Mouse (Mus musculus) kidney, postnatal 0 days (tissue): ENCODE data around the gene Tnpo3. TPM values are rescaled to one million over a fixed set of nuclear protein-coding genes. Genes with fewer than 3 reads are reported as not detected.
"Not testable (repeated sequence)": the region's sequence is repeated elsewhere in the genome, so short reads cannot be mapped to it uniquely, and the experiment has no call there.

Source experiments
- ATAC-seq: fragments of 200-750 bp; cut with Nextera tagmentation; replicated peaks from 2 replicates; pipeline ENCODE4 v1.8.0; 2017; ENCODE audit warnings: low read depth, moderate number of reproducible peaks, moderate TSS enrichment, moderate library complexity; ENCODE audit not compliant: low FRiP score
- DNase-seq: peaks from one replicate; pipeline ENCODE4 v3.0.0-alpha.2; 2016; ENCODE audit warnings: low spot score
- H3K27ac ChIP-seq: fragments of 300-500 bp; sonication (generic); 2 replicates; pipeline ENCODE4 v1.5.1; 2014; ENCODE audit warnings: mild to moderate bottlenecking
- H3K27me3 ChIP-seq: fragments of 300-500 bp; sonication (generic); 2 replicates; pipeline ENCODE4 v1.6.1; 2014; ENCODE audit warnings: low read length, mixed read lengths; ENCODE audit not compliant: insufficient read depth
- H3K36me3 ChIP-seq: fragments of 300-500 bp; sonication (generic); 2 replicates; pipeline ENCODE4 v1.6.1; 2014; ENCODE audit warnings: low read length, mixed read lengths; ENCODE audit not compliant: insufficient read depth
- H3K4me1 ChIP-seq: fragments of 300-500 bp; sonication (generic); replicated peaks from 2 replicates; pipeline ENCODE4 v1.6.1; 2014; ENCODE audit warnings: antibody characterized with exemption, low read length, mixed read lengths; ENCODE audit not compliant: insufficient read depth
- H3K4me2 ChIP-seq: fragments of 300-500 bp; sonication (generic); 2 replicates; pipeline ENCODE4 v1.6.1; 2014; ENCODE audit warnings: mild to moderate bottlenecking, low read length, moderate library complexity, mixed read lengths
- H3K4me3 ChIP-seq: fragments of 300-500 bp; sonication (generic); replicated peaks from 2 replicates; pipeline ENCODE4 v1.5.1; 2014; ENCODE audit warnings: low read depth, low read length
- H3K9ac ChIP-seq: fragments of 300-500 bp; sonication (generic); 2 replicates; pipeline ENCODE4 v1.6.1; 2014; ENCODE audit warnings: low read depth, low read length
- H3K9me3 ChIP-seq: fragments of 300-500 bp; sonication (generic); replicated peaks from 2 replicates; pipeline ENCODE4 v1.6.1; 2016; ENCODE audit warnings: low read length, inconsistent platforms, mixed read lengths
- CTCF ChIP-seq: IDR thresholded peaks from 2 replicates; pipeline ENCODE4 v1.5.1; 2016; ENCODE audit warnings: antibody characterized with exemption, low read depth, mild to moderate bottlenecking, moderate library complexity
- WGBS: fragments of 180-500 bp; shearing (Covaris S2); extraction: QIAGEN DNeasy Blood & Tissue Kit; methylation state at CpG from one replicate; pipeline ENCODE4 v1.1.7; 2014; 5-methylcytosine and 5-hydroxymethylcytosine counted together
- polyA plus RNA-seq: library from polyadenylated mRNA; unstranded; fragments of >200 nt; fragmentation: Nextera tagmentation; extraction: Ambion mirVana; gene quantifications from 2 replicates; pipeline ENCODE4 v1.2.1, GENCODE M21; 2015

The Tnpo3 gene
- polyA plus RNA-seq, 1 experiment from 2014 or later: 56.0 TPM

DNA sequence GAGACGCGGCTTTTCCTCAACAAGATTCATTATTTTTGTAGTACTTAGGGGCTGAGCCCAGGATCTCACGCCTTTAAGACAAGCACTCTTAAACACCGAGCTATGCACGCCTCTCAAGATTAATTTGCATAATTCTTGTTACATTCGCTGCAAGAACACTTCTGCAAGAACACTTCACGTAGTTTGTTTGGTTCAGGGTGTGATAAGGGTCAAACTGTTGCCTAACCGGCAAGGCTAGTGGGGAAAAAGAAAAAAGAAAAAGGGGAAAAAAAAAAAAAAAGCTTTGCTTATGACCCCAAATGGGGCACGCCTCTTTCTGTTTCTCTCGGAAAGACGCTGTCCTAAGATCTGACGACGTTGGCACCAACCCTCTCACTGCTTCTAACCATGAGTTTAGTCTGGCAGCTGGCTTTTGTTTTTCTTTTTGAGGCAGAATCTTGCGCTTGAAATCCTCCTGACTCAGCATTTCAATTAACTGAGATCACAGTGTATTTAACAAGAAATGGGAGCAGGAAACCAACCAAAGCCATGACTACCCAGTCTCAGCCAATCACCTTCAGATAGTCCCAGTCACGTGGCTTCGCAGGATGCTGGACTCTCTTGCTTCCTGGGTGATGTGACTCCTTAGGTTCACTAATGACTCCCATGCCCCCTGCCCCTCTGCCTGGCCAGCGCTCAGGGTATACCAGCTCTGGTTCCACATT, 11.3 kb upstream of the Tnpo3 start:
- H3K9me3 ChIP-seq: no peaks in the 10 kb centered on the region
- DNase-seq (no peak), ATAC-seq (no peak)
- no peaks in the 10 kb centered on the region for H3K27me3 ChIP-seq
- WGBS: 74% methylated on average over 17 of the region's 17 CpGs
- no peaks in the 10 kb centered on the region for H3K36me3 ChIP-seq
- H3K4me1 ChIP-seq: no peaks in the 10 kb centered on the region
- no peak for TF ChIP-seq CTCF
- no peak overlapping the region for H3K4me3 ChIP-seq
- H3K27ac ChIP-seq: no peak overlapping the region
- no peak overlapping the region for H3K4me2 ChIP-seq
- no peak overlapping the region for H3K9ac ChIP-seq

DNA sequence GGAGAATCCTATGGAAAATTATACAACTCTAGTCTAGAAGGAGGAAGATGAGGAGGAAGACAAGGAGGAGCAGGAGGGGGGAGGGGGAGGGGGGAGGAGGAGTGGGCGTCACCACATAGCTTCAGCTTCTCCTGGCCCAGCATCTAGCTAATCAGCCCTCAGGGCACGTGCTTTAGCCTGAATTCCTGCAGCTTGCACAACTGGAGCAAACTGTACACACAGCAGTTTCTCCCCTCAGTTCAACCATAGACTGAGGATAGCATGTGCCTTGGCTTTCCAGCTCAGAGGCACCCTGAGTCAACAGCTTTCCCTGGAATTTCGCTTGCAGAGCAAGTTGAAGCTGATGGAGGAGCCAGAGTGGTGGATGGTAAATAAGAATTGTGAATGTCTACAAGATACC, 10.5 kb upstream of the Tnpo3 start:
- ATAC-seq: 0 out of 2 replicates have a peak, but pooled peaks have one; percentile 49
- no peak overlapping the region for H3K27ac ChIP-seq
- WGBS: 44% methylated on average over 3 of the region's 3 CpGs

DNA sequence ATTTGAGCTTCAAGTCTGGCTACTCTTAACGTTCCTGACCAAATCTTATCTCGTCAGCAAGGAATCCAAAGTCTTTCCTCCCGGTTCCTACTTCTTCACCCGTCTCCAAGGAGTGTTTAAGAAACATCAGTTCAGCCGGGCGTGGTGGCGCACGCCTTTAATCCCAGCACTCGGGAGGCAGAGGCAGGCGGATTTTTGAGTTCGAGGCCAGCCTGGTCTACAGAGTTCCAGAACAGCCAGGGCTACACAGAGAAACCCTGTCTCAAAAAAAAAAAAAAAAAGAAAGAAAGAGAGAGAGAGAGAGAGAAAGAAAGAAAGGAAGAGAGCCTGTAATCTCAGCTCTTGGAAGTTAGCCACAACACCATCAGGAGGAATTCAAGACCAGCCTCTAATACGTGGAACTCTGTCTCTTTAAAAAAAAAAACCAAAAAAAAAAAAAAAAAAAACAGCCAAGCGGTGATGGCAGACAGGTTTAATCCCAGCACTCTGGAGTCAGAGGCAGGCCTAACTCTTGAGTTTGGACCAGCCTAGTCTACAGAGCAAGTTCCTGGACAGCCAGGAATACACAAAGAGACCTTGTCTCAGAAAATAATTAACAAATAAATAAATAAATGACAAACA, 443 bp upstream of the Tnpo3 start:
- WGBS: 27% methylated on average over 13 of the region's 13 CpGs
- ATAC-seq: 0 out of 2 replicates have a peak, but pooled peaks have one; percentile 34

More for the DNA sequence above, 10.5 kb upstream of the Tnpo3 start:
- no peak for DNase-seq
- H3K27me3 ChIP-seq: no peaks in the 10 kb centered on the region
- H3K4me2 ChIP-seq: no peak overlapping the region
- H3K36me3 ChIP-seq: no peaks in the 10 kb centered on the region
- no peaks in the 10 kb centered on the region for H3K4me1 ChIP-seq
- no peak overlapping the region for H3K9ac ChIP-seq
- no peak for TF ChIP-seq CTCF
- no peak overlapping the region for H3K4me3 ChIP-seq
- H3K9me3 ChIP-seq: no peaks in the 10 kb centered on the region

GRCm38 (mm10) chr6:29600188-29600587, 9.5 kb downstream of the Tnpo3 start:
- no peaks in the 10 kb centered on the region for H3K9me3 ChIP-seq
- H3K4me3 ChIP-seq: no peak overlapping the region
- H3K9ac ChIP-seq: no peak overlapping the region
- no peak overlapping the region for H3K27ac ChIP-seq
- TF ChIP-seq CTCF: no peak
- H3K4me2 ChIP-seq: no peak overlapping the region
- DNase-seq: no peak
- H3K36me3 ChIP-seq: no peaks in the 10 kb centered on the region
- no peak for ATAC-seq
- H3K4me1 ChIP-seq: no peaks in the 10 kb centered on the region
- no peaks in the 10 kb centered on the region for H3K27me3 ChIP-seq

More for the DNA sequence above, 443 bp upstream of the Tnpo3 start:
- not testable (repeated sequence) for H3K36me3 ChIP-seq, H3K27me3 ChIP-seq, H3K9me3 ChIP-seq, H3K4me1 ChIP-seq, DNase-seq
- H3K9ac ChIP-seq: peak overlapping the region; percentile 95
- H3K4me3 ChIP-seq: peak overlapping the region; percentile 99
- peak overlapping the region; percentile 91 for H3K27ac ChIP-seq
- H3K4me2 ChIP-seq: peak overlapping the region; percentile 67

GRCm38 (mm10) chr6:29595656-29596055, 14.0 kb downstream of the Tnpo3 start:
- H3K4me2 ChIP-seq: no peak overlapping the region
- WGBS: 63% methylated on average over 2 of the region's 2 CpGs
- no peaks in the 10 kb centered on the region for H3K4me1 ChIP-seq
- no peak for DNase-seq
- no peak overlapping the region for H3K4me3 ChIP-seq
- no peak for TF ChIP-seq CTCF
- H3K27ac ChIP-seq: no peak overlapping the region
- no peak for ATAC-seq
- no peaks in the 10 kb centered on the region for H3K9me3 ChIP-seq
- H3K9ac ChIP-seq: no peak overlapping the region
- no peaks in the 10 kb centered on the region for H3K27me3 ChIP-seq
- H3K36me3 ChIP-seq: no peaks in the 10 kb centered on the region

- H3K9me3 ChIP-seq: no peaks in the 10 kb centered on the region
- ATAC-seq: no peak
- peaks cover 41% of the 10 kb centered on the region for H3K36me3 ChIP-seq
Measured at GRCm38 (mm10) chr6:29581202-29581601, 28.5 kb downstream of the Tnpo3 start.

More at GRCm38 (mm10) chr6:29581202-29581601, 28.5 kb downstream of the Tnpo3 start:
- Histone ChIP-seq H3K27me3 (no peaks in the 10 kb centered on the region), H3K27ac (no peak overlapping the region), H3K4me2 (no peak overlapping the region), H3K9ac (no peak overlapping the region), H3K4me3 (no peak overlapping the region), H3K4me1 (no peaks in the 10 kb centered on the region)
- WGBS: 89% methylated on average over 3 of the region's 3 CpGs
- DNase-seq: no peak
- no peak for TF ChIP-seq CTCF
